Mouse (Mus musculus): ENCODE measurements around the gene Rimbp2. TPM values are rescaled to one million over a fixed set of nuclear protein-coding genes. Genes with fewer than 3 reads are reported as not detected.
"Not testable (repeated sequence)": the region's sequence is repeated elsewhere in the genome, so short reads cannot be mapped to it uniquely, and the experiment has no call there.

The Rimbp2 gene
- 100 to 1,000 TPM; 109 to 137 (median 123) TPM for total RNA-seq (2022)

DNA sequence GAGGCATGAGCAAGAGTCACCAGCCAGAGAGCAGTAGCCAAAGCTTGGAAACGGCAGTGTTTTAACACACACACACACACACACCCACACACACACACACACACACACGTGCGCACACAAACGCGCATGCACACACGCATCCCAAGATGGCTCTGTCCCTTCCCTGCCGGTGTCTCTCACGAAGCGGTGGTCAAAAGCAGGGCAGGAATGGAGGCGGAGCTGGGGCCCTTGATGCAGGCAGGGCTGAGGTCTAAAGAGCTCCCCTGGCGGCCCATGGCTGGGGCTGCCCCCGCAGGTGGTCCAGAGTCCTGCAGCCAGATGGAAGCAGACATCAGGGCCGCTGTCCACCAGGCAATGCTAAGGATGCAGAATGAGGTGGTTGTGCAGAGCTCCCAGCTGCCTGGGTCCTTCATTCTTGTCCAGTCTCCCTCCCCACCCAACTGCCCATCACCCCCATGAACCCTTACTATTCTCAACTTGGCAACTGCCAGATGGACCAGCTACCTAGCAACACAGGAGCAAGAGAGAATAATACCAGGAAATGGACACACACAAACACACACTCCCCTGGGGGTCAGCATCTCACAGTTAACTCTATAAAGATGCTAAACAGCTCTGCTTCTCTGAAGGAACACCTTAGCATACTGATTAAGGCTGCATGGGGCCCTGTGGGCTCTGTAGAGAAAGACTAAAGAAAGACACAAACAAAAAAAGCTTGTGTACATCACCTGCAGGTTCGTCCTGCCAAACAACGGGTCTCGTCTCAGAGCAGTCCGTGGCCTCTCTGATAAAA lies at the start of gene Rimbp2:
Rimbp2 (minus strand) TSS at position 209 of the 793 bp plus-strand sequence.
- DNase-seq (ENCODE audit: low spot score in 2 of 2), result peak; percentile 53 to 60

DNA sequence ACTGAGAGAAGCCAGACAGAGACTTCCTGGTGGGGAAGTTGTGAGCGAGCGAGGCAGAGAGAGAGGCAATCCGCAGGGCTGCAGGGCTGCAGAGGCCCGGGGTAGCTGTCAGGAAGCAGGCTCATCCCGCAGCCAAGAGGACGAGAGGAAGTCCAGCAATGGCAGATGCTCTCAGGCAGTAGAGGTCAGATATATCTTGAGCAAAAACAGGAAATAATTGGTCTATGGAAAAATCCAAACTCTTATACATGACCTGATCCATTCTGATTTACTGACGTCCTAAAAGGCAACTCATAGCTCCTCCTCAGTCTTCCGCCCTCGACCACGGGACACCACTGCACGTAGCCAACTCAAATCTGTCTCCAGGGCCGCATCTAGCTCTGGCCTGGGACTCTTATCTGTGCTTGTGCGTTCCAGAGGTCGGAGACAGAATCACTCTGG lies 49.3 kb upstream of the Rimbp2 start:
- DNase-seq (ENCODE audit: low spot score in 2 of 2), result no peak

DNA sequence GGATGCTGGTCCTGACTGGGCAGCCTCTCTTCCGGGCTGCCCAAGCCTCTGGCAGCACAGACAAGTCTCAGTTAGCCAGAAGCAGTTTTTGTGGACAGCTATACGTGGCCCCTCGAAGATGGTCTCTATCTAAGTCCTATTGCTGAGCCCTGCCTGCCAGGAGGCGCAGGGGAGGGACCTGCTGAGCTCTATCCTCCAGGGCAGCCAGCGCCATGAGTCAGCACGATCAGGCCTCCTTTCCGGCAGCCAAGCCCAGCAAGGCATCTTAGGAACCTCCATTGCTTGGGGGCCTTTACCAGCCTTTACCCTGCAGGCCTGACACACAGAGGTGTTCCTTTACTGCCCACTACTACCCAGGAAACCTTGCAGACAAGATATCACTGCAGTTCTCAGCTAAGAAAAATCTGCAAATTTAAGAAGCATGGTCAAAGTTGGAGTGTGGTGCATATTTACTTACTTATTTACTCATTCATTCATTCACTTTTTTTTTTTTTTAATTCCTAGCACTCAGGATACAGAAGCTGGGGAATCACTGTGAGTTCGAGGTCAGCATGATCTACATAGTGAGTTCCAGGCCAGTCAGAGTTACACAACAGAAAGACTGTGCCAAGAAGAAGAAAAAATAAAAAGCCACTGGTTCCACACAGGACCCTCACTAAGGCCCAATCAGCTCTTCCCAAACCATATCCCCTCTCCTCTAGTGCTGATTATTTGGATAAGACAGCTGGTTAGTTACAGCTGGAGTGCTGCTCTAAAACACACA lies 47.6 kb upstream of the Rimbp2 start:
- DNase-seq (ENCODE audit: low spot score in 2 of 2), result no peak

DNA sequence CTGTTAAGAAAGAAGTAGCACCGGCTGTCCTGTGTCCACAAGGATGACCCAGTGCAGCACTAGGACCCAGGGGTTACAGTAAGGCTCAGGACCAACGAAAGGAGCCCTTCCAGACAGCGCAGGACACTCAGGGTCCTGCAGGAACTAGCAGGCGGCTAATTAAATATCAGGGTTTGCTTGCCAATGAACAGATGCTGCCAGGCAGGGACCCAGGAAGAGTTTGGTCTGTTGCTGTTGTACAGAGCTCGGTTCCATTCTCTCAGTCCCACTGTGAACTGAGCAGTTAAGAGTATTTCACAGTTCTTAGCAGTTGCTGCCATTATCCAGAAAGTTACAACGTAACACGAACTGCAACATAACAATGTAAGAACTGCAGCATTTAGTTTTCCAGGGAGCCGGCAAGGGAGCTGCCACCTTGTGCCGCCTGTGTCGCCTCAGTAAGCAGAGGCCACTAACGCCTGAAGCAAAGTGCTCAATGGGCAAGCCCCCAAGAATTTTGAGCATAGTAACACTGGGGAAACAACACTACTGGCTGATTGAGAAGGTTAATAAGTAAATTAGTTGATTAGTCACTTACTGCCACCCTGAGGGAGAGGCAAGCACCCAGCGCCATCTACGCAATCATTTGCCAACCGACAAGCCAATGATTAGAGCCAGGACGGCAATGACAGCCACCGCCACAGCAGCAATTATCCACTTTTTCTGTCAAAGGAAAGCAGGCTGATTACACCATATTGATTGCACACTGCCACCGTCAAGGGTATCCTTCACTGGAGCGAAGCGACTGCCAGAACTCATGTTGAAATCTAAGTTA lies 34.1 kb upstream of the Rimbp2 start:
- no peak for DNase-seq (ENCODE audit: low spot score in 2 of 2)

DNA sequence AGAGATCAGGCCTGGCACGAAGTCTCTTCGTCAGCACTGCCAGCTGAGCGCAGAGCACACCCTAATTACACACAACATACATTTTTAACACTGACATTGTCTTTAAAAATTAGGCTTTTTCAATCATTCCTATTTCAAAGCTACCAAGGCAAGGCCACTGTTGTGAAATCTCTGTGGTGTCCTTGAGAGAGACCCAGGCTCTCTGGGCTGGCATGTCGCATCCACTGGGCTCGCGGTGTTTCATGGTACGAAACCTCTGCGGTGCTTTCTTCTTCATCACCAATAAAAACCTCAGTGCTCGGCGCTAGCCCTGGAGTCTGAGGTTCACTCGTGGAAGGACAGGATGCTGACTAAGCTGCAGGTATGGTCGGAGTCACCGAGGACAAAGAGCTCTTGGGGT lies 32.7 kb upstream of the Rimbp2 start:
- DNase-seq (ENCODE audit: low spot score in 2 of 2), result no peak

DNA sequence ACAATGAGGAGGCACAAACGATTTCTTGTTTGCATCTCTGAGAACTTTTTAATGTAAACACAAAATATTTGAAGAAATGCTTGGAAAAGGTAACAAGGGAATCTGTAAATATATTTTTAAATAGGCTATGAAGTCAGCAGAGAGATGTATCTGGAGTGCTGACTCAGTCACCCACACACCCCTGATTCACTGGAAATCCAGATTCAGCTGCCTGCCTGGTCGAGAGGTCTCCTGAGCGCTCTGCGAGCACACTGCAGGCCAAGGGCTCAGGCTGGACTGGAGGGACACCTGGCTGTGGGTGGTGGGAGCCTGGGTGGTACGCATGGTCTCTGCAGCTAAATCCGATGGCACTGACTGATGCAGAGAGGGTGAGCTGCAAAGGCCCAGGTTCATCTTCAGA lies 31.2 kb upstream of the Rimbp2 start:
- no peak for DNase-seq (ENCODE audit: low spot score in 2 of 2)

DNA sequence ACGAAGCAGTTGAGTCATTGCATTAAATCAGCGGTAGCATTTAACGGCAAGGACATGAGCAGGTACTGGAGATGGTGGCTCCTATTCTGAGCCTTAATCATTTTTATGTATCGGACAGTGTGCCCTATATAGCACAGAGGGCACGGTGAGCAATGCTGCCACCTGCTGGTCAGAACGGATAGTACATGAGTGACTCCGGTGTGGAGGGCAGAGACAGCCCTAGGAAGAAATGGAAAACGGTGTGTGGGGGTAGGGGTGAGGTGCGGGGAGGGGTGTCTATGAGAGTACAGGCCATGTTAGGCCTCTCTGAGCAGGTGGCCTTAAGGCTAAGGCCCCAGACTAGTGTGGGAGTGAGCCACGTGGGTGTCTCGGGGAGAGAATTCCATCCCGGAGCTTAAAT lies 28.3 kb upstream of the Rimbp2 start:
- peak in 1 of 2 experiments; percentile 64 for DNase-seq (ENCODE audit: low spot score in 2 of 2)

DNA sequence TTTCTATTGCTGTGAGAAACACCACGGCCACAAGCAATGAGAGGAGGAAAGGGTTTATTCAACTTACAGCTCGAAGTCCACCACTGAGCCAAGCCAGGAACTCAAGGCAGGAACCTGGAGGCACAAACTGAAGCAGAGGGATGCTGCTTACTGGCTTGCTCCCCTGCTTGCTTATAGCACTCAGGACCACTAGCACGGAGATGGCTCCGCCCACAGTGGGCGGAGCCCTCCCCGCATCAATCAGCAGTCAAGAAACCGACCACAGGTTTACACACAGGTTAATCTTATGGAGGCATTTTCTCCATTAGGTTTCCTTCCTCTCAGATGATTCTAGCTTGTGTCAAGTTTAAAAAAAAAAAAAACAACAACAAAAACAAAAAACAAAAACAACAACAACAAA lies 27.6 kb upstream of the Rimbp2 start:
- no peak for DNase-seq (ENCODE audit: low spot score in 2 of 2)

DNA sequence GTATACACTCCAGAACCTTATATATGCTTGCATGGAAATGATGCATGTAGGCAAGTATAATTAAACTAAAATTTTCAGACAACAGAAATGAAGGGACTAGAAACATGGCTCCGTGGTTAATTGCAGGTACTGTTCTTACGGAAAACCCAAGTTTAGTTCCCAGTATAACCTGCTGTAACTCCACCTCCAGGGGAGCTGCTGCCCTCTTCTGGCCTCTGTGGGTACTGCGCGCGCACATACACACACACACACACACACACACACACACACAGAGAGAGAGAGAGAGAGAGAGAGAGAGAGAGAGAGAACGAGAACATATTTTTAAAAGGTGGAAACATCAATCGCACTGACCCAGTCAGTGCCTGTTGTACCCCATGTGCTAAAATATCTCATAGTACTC lies 25.7 kb upstream of the Rimbp2 start:
- DNase-seq (ENCODE audit: low spot score in 2 of 2), result no peak

DNA sequence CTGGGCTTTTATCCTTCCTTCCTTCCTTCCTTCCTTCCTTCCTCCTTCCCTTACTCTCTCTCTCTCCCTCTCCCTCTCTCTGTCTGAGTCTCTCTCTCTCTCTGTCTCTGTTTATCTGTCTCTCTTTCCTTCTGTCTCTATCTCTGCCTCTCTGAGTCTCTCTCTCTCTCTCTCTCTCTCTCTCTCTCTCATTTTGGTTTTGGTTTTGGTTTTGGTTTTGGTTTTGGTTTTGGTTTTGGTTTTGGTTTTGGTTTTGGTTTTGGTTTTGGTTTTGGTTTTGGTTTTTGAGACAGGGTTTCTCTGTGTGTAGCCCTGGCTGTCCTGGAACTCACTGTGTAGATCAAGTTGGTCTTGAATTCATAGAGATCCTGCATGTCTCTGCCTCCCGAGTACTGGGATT lies 24.2 kb upstream of the Rimbp2 start:
- not testable (repeated sequence) for DNase-seq (ENCODE audit: low spot score in 2 of 2)

DNA sequence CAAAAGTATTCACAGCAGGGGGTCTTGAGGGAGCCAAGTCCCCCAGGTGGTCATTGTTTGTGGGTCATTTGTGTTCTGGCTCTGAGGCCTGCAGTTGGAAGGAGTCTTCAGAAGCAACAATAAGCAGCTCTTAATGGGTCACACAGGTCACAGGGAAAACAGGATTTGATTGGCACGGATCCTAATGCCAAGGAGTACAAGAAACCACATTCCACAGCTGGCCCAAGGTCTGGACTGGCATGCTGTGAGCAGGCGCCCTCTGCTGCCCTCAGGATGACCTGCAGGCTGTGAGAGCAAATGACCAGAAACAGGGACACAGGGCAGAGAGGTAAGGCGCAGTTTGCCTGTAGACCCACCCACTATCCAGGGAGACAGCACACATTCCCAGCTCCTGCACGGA lies 23.0 kb upstream of the Rimbp2 start:
- DNase-seq (ENCODE audit: low spot score in 2 of 2), result no peak

DNA sequence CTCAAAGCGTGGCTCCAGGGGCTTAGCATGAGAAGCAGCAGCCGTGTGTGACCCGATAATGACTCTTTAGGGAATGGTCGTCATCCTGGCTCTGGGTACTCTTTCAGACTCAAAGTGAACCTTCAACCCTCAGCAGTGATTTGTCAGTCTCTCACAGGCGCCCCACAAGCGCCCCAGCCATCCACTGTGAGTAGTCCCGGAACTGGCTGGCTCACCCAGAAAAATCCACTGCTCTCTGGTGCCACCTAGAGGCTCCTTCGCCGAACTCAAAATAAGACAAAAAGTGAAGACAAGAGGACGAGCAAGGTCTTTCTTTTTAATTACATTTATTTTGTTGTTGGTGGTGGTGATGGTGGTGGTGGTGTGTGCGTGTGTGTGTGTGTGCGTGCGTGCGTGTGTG lies 18.0 kb upstream of the Rimbp2 start:
- peak in 1 of 2 experiments; percentile 84 for DNase-seq (ENCODE audit: low spot score in 2 of 2)

DNA sequence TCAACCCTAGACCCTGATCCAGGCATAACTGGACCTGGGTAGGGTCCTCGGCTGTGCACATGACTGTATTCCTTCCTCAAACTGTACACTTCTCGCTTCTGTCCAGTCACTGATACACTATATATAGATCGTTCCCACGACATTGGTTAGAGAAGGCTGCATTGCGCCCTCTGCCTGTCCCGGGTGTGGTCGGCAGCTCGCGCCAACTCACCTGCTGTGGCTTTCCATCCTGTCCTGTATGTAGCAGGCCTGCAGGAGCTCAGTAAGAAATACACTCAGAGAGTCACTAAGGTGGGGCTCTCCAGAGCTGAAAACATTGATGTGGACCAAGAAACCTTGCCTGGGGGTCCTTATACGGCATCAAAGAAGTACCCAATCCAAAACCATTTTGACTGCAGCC lies 17.6 kb upstream of the Rimbp2 start:
- DNase-seq (ENCODE audit: low spot score in 2 of 2), result no peak

DNA sequence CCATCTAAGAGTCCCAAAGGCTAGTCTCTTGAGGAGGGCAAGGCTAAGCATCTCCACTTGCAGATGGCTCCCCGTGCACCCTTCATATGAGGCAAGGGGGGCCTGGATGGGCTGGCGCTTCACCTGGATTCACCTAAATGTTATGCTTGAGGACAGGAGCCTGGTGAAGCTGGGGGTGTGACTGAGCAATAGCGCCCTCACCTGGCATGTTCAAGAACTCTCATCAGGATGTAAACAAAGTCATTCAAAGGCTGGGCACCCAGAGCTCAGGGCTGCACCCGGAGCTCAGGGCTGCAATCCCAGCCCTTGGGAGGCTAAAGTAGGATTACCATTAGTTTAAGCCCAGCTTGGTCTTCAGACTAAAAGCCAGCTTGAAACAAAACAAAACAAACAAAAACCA lies 11.1 kb upstream of the Rimbp2 start:
- no peak for DNase-seq (ENCODE audit: low spot score in 2 of 2)

DNA sequence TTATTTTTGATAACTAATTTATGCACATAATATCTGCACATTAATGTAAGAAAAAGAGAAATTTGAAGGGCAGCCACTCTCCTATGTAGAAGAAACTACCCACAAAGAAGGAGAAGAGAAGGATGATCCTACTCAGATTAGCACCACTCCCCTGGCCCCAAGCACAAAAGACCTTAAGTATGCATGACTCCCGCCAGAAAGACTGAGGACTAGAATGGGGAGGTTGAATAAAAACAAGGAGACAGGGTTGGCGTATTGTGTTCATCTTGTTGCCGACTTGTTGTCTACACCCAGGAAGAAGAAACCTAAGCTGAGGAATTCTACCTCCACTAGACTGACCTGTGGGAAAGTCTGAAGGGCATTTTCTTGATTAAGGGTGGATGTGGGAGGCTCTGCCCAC lies 5.6 kb upstream of the Rimbp2 start:
- no peak for DNase-seq (ENCODE audit: low spot score in 2 of 2)

DNA sequence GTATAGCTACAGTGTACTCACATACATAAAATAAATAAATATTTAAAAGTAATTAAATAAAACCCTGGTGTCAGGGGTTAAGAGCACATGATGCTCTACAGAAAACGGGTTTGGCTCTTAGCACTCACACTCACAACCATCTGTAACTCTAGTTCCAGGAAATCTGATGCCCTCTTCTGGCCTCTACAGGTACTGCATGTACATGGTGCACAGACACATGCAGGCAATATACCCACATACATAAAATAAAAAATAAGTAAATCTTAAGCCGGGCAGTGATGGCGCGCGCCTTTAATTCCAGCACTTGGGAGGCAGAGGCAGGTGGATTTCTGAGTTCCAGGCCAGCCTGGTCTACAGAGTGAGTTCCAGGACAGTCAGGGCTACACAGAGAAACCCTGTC lies 1.1 kb upstream of the Rimbp2 start:
- peak in 1 of 2 experiments; percentile 47 for DNase-seq (ENCODE audit: low spot score in 2 of 2)

DNA sequence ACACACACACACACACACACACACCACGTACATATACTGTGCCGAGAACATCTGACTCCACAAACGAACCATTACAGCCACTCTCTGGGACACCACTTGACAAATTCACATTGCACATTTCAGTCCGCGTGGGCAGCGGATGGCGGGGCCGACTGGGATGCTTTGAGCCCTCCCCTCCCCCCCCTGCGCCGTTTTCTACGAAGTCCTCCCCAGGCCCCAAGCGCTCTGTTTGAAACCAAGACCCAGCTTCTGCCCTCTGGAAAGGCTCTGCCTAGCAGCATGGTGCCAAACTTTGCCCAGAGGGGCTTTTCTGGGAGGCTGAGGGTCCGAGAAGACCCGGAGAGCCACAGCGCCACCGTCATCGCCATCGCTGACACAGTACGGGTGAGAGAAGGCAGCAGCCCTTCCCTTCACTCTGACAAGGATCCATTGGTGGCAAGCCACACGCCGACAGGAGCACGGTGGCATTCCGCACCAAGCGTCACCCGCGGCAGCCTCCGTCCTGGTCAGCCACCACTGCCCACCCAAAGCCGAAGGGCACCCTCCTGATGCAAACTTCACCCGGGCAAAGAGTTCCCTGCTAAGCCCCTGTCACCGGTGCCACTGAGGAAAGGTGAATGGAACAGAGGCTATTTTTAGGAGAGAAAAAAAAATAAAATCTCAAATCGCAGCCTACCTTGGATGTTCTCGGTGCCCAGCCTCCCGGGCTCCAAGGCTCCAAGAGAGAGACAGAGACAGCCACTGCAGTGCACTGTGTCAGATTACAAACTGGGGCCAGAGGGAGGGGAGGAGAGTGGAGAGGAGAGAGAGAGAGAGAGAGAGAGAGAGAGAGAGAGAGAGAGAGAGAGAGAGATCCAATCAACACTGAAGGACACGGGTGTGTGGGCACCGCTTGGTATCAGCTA lies 743 bp downstream of the Rimbp2 start:
- peak in 1 of 2 experiments; percentile 55 for DNase-seq (ENCODE audit: low spot score in 2 of 2)

DNA sequence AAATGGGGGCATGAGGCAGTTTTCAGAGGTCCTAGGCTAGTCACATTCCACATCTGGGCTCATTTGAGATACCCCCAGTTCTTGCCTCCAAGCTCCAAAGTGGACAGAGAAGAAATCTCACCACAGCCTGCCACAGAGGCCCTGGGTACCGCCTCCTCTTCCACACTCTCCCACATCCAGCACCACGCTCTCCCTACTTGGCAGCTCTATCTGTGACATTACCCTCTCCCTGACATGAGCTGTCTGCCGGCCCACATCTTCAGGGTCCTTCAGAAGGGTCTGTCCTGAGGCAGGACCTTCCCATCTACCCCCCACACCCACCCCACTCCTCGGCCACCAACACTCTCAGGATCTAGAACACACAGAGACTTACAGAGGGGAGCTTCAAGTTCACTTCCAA lies 1.8 kb downstream of the Rimbp2 start:
- no peak for DNase-seq (ENCODE audit: low spot score in 2 of 2)

DNA sequence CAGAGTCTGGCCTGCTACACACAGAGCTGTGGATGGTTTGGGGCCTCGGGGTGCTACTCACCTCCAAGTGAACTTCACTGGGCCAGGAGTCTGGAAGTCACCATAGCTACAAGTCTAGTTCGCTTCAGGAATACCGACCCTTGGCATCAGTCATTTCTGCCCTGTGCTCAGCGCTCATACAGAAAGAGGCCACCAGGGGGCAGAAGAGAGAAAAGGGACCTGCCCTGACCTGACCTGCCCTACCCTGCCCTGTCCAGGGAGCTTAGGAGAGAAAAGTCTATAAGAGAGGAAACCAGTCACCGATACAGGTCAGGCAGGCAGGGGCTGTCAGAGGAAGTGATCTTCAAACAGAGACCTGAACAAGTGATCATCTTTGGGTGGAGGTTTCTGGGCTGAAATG lies 6.2 kb downstream of the Rimbp2 start:
- no peak for DNase-seq (ENCODE audit: low spot score in 2 of 2)

DNA sequence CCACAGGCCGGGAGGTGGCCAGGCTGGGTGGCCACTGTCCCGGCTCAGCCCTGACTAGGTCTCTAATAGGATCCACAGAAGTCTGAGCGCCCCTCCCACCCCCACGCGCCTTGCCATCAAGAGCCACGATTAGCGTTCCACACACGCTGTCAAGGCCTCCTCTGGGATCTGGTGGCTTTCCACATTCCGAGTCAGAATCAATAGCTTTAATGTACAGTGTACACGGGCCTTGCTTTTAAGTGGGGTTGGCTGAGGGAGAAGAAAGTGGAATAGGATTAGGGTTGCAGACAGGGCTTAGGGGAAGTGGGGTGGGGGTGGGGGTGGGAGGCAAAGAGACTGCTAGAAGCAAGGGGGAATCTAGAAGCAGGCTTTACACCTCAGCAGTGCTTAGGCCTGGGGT lies 12.8 kb downstream of the Rimbp2 start:
- DNase-seq (ENCODE audit: low spot score in 2 of 2), result no peak

DNA sequence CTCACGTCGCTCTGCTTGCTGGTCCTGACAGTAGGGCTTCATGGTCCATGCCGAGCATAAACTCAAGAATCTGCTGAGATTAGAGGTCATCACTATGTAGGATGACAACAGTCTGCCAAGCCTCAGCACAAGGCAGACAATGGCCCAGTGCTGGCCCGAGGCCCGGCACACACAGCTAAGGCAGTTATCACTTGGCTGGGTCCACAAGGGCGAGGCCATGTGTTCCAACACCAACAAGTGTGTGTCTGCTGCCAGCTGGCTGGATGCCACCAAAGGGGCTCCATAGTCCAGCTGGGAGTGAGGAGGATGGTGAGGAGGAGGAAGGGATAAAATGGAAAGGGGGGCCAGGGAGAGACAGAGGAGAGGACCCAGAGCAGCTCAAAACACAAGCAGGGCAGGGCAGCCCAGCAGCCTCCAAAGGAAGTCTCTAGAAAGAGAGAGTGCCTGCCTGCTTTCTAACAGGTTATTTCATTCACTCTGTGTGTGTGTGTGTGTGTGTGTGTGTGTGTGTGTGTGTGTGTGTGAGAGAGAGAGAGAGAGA lies 17.9 kb downstream of the Rimbp2 start:
- no peak for DNase-seq (ENCODE audit: low spot score in 2 of 2)
